Mouse (Mus musculus) cerebellum, adult 2 months (tissue): ENCODE data around the gene Stom.

Source experiments
- CTCF ChIP-seq: fragments of 200-500 bp; IDR thresholded peaks from 2 replicates; pipeline ENCODE4 v1.5.1; 2011; ENCODE audit warnings: low read depth, mild to moderate bottlenecking, control low read depth, low read length, moderate library complexity, borderline replicate concordance; ENCODE audit not compliant: insufficient read depth
- POLR2A ChIP-seq: fragments of 200-500 bp; IDR thresholded peaks from 2 replicates; pipeline ENCODE4 v1.6.1; 2011; ENCODE audit warnings: low read length, control low read depth, borderline replicate concordance; ENCODE audit not compliant: insufficient read depth

DNA sequence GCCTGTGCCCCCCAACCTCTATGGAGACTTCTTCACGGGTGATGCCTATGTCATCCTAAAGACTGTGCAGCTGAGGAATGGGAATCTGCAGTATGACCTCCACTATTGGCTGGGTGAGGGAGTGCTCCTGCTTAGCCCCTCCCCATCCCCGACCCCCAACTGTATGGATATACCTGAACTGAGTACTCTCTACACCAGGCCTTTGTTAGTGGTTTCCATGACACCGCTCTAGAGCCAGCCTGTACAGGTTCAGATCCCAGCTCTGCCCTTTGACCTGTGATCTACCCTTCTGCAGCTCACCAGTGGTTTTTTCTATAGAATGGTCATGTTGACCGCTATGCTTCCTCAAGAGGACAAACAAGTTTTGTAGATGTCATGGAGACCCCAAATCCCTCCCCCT, 52.8 kb downstream of the Stom start:
- TF ChIP-seq POLR2A (no peak), CTCF (no peak)
